Mouse (Mus musculus) embryo, embryonic 9.5 days (tissue): ENCODE measurements around the gene Rims3.

Source experiments
- DNase-seq: peaks from one replicate; pipeline ENCODE4 v3.0.0-alpha.2; 2017; ENCODE audit errors: extremely low spot score

The Rims3 gene

DNA sequence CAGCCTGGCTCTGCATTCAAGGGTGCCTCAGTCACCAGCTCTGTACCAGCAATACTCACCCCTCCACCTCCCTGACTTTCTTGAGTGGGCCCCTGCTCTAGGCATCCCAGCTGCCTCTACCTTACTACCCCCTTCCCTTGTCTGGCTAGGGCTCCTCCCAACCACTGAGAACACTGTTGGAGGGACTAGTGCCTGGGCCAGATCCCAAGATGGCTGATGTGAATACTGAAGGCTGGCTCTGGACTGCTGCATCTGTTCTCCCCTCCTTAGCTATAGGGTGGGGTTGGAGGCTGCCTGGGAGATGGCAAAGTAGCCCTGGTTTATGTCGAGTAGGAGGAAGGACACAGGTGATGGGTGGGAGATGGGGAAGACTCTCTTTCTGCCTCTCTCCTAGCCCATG, 37.9 kb downstream of the Rims3 start:
- no peak for DNase-seq

- no peak for DNase-seq
These were observed 39.2 kb downstream of the Rims3 start for GRCm38 (mm10) chr4:120893656-120894401.

DNA sequence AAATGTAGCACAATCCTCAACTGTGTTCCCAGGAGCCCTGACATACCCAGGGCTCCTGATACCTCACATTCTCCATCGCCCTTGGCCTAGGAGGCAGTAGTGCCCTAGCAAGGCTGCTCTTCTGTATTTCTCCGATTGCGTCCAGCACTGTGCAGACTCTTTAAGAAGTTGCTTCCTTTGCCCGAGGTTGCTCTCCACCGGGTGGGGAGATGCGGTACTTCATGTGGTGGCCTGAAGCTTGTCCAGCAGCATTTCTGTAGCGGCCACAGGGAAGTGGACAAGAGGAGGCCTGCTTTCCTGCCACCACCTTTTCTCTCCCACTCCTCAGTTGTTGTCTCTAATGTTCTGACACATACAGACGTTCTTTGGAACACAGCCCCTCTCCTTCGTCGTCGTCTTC, 40.0 kb downstream of the Rims3 start:
- DNase-seq, result no peak

DNA sequence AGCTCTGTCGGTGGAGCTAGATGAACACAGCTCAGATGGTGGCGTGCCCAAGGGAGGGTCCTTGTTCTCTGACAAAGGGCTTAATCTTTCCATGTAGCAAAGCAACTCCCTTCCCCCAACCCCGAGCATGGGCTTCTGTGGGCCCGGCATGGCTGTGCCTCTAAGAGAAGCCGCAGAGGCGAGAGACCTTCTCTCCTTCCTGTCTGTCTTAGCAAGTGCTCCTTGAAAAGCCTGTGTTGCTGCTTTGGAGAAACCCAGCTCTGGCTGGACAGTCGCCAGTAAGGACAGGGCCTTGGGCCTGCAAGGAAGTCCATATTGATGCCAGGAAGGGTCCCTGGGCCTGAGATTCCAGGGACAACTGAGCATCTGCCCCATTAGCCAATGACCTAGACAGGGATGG, 40.6 kb downstream of the Rims3 start:
- no peak for DNase-seq

DNA sequence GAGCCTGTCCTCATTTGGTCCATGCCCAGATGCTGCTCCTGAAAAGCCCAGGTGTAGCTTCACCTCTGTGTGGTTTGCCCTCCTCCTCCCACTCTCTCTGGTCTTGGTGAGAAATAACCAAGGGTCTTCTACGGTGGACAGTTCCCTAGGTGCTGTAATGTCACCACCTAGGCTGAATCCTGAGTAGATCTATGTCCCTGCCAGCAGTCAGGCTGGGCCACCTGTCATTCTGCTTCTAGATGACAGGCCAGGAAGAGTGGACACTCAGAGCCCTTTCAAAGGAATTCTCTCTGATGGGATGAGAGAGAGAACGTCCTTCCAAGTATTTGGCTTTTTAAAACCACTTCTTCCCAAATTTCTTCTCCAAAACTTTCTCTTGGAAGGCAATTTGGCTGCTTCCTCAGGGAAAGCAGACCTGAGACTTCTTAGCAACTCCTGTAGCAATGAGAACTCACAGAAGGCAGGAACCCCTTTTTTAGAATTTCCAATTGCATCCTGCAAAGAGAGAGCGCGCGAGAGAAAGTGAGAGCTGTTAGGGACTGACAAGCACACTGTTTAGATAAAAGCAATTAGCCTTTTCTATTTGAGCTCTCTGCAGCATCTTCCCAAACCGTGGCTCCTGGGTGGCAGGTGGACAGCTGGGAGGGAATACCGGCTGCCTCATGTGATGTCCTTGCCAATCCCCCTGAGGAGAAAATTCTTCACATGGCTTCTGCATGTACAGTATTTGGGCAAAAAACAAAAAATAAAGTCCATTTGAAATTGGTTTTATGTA, 41.4 kb downstream of the Rims3 start:
- no peak for DNase-seq

DNA sequence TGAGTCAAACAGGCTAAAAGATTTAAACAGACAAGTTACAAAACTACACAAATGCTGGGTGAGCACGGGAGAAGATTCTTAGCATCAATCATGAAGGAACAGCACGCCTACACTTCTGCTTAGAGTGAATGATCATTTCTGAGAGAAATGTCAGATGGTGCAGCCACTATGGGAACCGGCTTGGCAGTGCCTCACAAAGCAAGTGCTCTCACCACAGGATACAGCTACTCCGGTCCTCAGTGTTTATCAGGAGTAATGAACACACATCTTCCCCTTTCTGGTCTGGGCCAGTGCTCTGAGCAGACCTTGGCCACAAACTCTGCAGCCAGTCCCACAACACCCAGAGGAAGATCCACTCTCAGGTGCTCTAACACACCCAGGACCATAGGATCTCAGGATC, 49.9 kb downstream of the Rims3 start:
- DNase-seq, result no peak

DNA sequence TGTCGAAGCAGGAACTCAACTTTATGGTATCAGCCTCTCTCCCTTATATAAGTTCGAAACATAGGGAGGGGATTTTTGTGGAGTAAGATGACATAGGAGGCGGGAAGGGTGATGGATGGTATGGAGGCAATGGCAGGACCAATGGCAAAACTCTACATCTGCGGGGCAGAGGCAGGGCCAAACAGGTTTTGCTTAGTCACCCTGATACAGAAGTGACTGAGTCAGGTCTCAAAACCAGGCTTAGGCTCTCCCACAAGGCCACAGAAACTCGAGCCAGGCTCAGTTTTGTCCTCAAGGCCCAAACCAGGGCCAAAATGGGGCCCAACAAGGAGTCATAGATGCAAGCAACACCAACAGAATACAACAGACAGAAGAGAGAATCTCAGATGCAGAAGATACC, 51.0 kb downstream of the Rims3 start:
- DNase-seq, result no peak

- DNase-seq, result peak; percentile 74
These were observed 55.0 kb downstream of the Rims3 start for GRCm38 (mm10) chr4:120909558-120910150.

DNA sequence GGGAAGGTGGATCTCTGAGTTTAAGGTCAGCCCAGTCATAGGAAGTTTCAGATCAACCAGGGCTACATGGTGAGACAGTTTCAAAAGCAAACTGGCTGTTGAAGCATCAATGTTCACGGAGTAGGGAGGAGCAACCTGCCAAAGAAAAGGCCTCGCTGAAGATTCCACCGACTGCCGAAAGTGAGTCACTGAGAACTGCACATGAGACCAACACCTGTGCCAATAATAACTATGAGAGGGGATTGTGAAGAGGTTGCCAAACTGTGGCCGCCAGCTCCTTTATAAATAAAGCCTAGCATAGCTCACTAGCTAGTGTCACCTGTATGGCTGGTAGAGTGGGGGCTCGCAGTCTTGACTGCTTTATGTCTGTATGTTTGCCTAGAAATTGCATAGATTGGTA, 56.5 kb downstream of the Rims3 start:
- DNase-seq, result no peak

DNA sequence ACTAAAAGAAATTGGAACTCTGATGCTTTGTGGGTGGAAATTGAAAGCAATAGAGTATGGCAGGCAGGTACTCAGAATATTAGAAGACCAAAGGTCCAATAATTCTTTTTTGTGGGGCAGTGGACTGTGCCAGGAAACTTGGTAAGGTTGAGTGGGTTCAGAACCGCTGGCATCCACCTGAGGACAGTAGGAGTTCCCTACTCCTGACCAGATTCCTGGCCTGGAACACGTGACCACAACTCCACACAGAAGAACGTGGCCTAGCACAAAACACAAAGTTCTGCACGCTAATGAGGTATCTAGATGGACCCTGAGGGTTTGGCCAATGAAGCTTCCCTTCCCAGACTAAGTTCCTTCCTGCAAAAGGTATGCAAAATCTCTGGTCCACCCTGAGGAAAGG, 58.2 kb downstream of the Rims3 start:
- no peak for DNase-seq

GRCm38 (mm10) chr4:120913443-120913842, 58.8 kb downstream of the Rims3 start:
- DNase-seq, result no peak

DNA sequence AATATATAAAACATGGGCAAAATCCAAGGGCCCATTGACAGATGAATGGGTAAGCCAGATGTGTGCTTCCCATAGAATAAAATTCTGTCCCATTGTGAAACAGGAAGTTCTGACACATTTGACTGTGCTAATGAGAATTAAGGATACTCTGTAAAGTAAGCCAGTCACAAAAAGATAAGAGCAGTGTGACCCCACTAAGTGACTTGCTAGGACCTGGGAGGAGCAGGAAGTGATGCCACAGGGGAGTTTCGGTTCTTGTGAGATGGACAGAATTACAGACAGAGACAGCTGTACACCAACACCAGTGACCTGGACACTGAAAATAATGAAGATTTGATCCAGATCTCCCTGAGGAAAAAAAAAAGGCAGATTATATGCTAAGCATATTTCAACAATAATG, 59.2 kb downstream of the Rims3 start:
- DNase-seq, result no peak

- DNase-seq, result no peak
These were observed 59.9 kb downstream of the Rims3 start for GRCm38 (mm10) chr4:120914501-120914900.

- DNase-seq, result no peak
These were observed 66.8 kb downstream of the Rims3 start for GRCm38 (mm10) chr4:120921461-120921860.

- DNase-seq, result peak; percentile 96
These were observed 70.1 kb downstream of the Rims3 start, which contains the start of gene Exo5 for GRCm38 (mm10) chr4:120924554-120925299. Gene Exo5, minus strand, starts transcription at chr4:120925017.

DNA sequence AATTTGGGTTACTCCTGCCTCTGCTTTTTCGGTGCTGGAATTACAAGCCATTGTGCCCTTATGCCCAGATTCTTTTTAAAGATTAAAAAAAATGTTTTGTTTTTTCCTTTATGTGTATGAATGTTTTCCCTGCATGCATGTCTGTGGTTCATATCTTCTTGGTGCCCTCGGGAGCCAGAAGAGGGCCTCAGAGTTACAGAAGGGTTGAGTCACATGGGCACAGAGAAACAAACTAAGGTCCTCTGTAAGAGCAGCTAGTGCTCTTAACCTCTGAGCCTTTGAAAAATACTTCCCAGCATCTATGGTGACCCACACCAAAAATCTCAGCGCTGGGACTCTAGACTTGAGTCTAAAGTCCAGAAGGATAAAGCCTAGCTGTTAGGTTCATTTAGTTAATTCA, 70.8 kb downstream of the Rims3 start:
- DNase-seq, result peak; percentile 22

DNA sequence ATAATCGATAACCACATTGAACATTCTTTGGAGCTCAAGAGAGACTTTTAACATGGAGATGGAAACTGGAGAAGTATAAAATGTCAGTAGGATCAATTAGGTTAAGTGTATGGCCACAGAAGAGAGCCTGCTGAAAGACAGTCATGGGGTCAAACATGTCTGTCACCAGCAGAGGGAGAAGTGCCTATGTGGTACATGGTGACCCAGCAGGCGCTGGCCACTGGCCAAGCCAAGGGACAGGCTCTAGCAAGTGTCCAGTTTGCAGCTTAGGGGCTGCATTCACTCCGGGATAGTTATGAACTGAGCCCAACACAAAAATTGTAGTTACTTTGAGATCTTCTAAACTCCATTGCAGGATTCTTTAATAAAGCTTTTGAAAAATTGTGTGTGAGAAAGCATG, 74.1 kb downstream of the Rims3 start:
- DNase-seq, result no peak

GRCm38 (mm10) chr4:120930736-120931135, 76.1 kb downstream of the Rims3 start:
- no peak for DNase-seq

- DNase-seq, result no peak
These were observed 80.4 kb downstream of the Rims3 start for GRCm38 (mm10) chr4:120935006-120935405.
